Mouse (Mus musculus) megakaryocyte-erythroid progenitor cell, adult 5-6 weeks (primary cell): ENCODE measurements around the gene Crmp1. TPM values are rescaled to one million over a fixed set of nuclear protein-coding genes. Genes with fewer than 3 reads are reported as not detected.

Source experiments
- total RNA-seq, 2 experiments: library from RNA; stranded (forward) in 1 of 2; stranded (reverse) in 1 of 2; fragments of 200-1000, 215-1000 nt in 1 of 2; fragments of >200 nt in 1 of 2; fragmentation: Nextera tagmentation in 1 of 2; gene quantifications; 2 replicates each; pipeline ENCODE4 v1.2.3; 2014 to 2017

Gene Crmp1
- total RNA-seq, 2 experiments from 2014 or later: not detected

Other genes starting within 250 kb of the Crmp1 start
- 0.25 and 0.39 TPM in 2 replicates for gene Gm1043, start 156.6 kb upstream of the Crmp1 start, total RNA-seq (2014; fragmentation: Nextera tagmentation)
- 0.15 and 0.94 TPM in 2 replicates for gene Gm1043, start 156.6 kb upstream of the Crmp1 start, total RNA-seq (2017)
- gene Evc, start 95.0 kb downstream of the Crmp1 start, total RNA-seq (2014; fragmentation: Nextera tagmentation): not detected in 2 replicates
- gene Evc, start 95.0 kb downstream of the Crmp1 start, total RNA-seq (2017): 0.11 TPM in 1 of 2 replicates, not detected in the other
- 0.07 TPM in 1 of 2 replicates, not detected in the other for gene Evc2, start 96.6 kb downstream of the Crmp1 start, total RNA-seq (2014; fragmentation: Nextera tagmentation)
- not detected in 2 replicates for gene Evc2, start 96.6 kb downstream of the Crmp1 start, total RNA-seq (2017)